Mouse (Mus musculus): ENCODE data around the gene Smpd3. TPM values are rescaled to one million over a fixed set of nuclear protein-coding genes. Genes with fewer than 3 reads are reported as not detected.
A peak's percentile ranks its signal among the peaks of the same experiment; 100 is the strongest.
"Not testable (repeated sequence)": the region's sequence is repeated elsewhere in the genome, so short reads cannot be mapped to it uniquely, and the experiment has no call there.

The Smpd3 gene
- total RNA-seq, 2 experiments from 2014 or later = 77.7 to 84.8 TPM

GRCm38 (mm10) chr8:106332498-106332897 is 5.3 kb downstream of the Smpd3 start:
- no peak for DNase-seq (ENCODE audit: extremely low spot score in 1 of 2, low spot score in 1 of 2)

- no peak for DNase-seq (ENCODE audit: extremely low spot score in 1 of 2, low spot score in 1 of 2)
Measured at GRCm38 (mm10) chr8:106326624-106327023, 11.2 kb downstream of the Smpd3 start.

GRCm38 (mm10) chr8:106321434-106321833 is 16.4 kb downstream of the Smpd3 start:
- DNase-seq (ENCODE audit: extremely low spot score in 1 of 2, low spot score in 1 of 2) = no peak

GRCm38 (mm10) chr8:106320002-106320401 is 17.8 kb downstream of the Smpd3 start:
- DNase-seq (ENCODE audit: extremely low spot score in 1 of 2, low spot score in 1 of 2) = no peak

- DNase-seq (ENCODE audit: extremely low spot score in 1 of 2, low spot score in 1 of 2) = no peak
Measured at GRCm38 (mm10) chr8:106317091-106317490, 20.7 kb downstream of the Smpd3 start.

GRCm38 (mm10) chr8:106316506-106316905 is 21.3 kb downstream of the Smpd3 start:
- DNase-seq (ENCODE audit: extremely low spot score in 1 of 2, low spot score in 1 of 2) = no peak

- no peak for DNase-seq (ENCODE audit: extremely low spot score in 1 of 2, low spot score in 1 of 2)
Measured at GRCm38 (mm10) chr8:106315402-106316187, 22.2 kb downstream of the Smpd3 start.

- no peak for DNase-seq (ENCODE audit: extremely low spot score in 1 of 2, low spot score in 1 of 2)
Measured at GRCm38 (mm10) chr8:106313799-106314198, 24.0 kb downstream of the Smpd3 start.

- DNase-seq (ENCODE audit: extremely low spot score in 1 of 2, low spot score in 1 of 2) = no peak
Measured at GRCm38 (mm10) chr8:106313120-106313737, 24.6 kb downstream of the Smpd3 start.

- no peak for DNase-seq (ENCODE audit: extremely low spot score in 1 of 2, low spot score in 1 of 2)
Measured at GRCm38 (mm10) chr8:106311967-106312366, 25.8 kb downstream of the Smpd3 start.

- DNase-seq (ENCODE audit: extremely low spot score in 1 of 2, low spot score in 1 of 2) = no peak
Measured at GRCm38 (mm10) chr8:106310026-106310652, 27.6 kb downstream of the Smpd3 start.

- DNase-seq (ENCODE audit: extremely low spot score in 1 of 2, low spot score in 1 of 2) = not testable (repeated sequence)
Measured at GRCm38 (mm10) chr8:106308082-106308786, 29.6 kb downstream of the Smpd3 start.

- no peak for DNase-seq (ENCODE audit: extremely low spot score in 1 of 2, low spot score in 1 of 2)
Measured at GRCm38 (mm10) chr8:106307586-106307985, 30.2 kb downstream of the Smpd3 start.

GRCm38 (mm10) chr8:106306711-106307248 is 31.0 kb downstream of the Smpd3 start:
- DNase-seq (ENCODE audit: extremely low spot score in 1 of 2, low spot score in 1 of 2) = not testable (repeated sequence)

- no peak for DNase-seq (ENCODE audit: extremely low spot score in 1 of 2, low spot score in 1 of 2)
Measured at GRCm38 (mm10) chr8:106306076-106306475, 31.7 kb downstream of the Smpd3 start.

GRCm38 (mm10) chr8:106305301-106305700 is 32.5 kb downstream of the Smpd3 start:
- DNase-seq (ENCODE audit: extremely low spot score in 1 of 2, low spot score in 1 of 2) = no peak

GRCm38 (mm10) chr8:106304321-106304720 is 33.5 kb downstream of the Smpd3 start:
- DNase-seq (ENCODE audit: extremely low spot score in 1 of 2, low spot score in 1 of 2) = no peak

- DNase-seq (ENCODE audit: extremely low spot score in 1 of 2, low spot score in 1 of 2) = peak in 1 of 2 experiments; percentile 54
Measured at GRCm38 (mm10) chr8:106300739-106301715, 36.8 kb downstream of the Smpd3 start.

GRCm38 (mm10) chr8:106299686-106300085 is 38.1 kb downstream of the Smpd3 start:
- DNase-seq (ENCODE audit: extremely low spot score in 1 of 2, low spot score in 1 of 2) = no peak
